Mouse (Mus musculus) limb, embryonic 13.5 days (tissue): Measurements from ENCODE around the gene Lrrc2. TPM values are rescaled to one million over a fixed set of nuclear protein-coding genes. Genes with fewer than 3 reads are reported as not detected.

Experiments
- ATAC-seq: fragments of 200-750 bp; cut with Nextera tagmentation; 2 replicates; pipeline ENCODE4 v1.8.0; 2017; ENCODE audit warnings: low read depth, moderate number of reproducible peaks, moderate TSS enrichment; ENCODE audit not compliant: low FRiP score
- H3K27ac ChIP-seq: fragments of 300-500 bp; sonication (generic); 2 replicates; pipeline ENCODE4 v1.5.1; 2015; ENCODE audit warnings: inconsistent platforms, mild to moderate bottlenecking, moderate library complexity
- H3K27me3 ChIP-seq: fragments of 300-500 bp; sonication (generic); 2 replicates; pipeline ENCODE4 v1.6.1; 2015; ENCODE audit warnings: mild to moderate bottlenecking, inconsistent platforms
- H3K36me3 ChIP-seq: fragments of 300-500 bp; sonication (generic); 2 replicates; pipeline ENCODE4 v1.6.1; 2015; ENCODE audit warnings: inconsistent platforms, mild to moderate bottlenecking, moderate library complexity
- H3K4me1 ChIP-seq: fragments of 300-500 bp; sonication (generic); 2 replicates; pipeline ENCODE4 v1.6.1; 2015; ENCODE audit warnings: inconsistent platforms
- H3K4me2 ChIP-seq: fragments of 300-500 bp; sonication (generic); replicated peaks from 2 replicates; pipeline ENCODE4 v1.6.1; 2015; ENCODE audit warnings: inconsistent platforms, mild to moderate bottlenecking, moderate library complexity
- H3K4me3 ChIP-seq: fragments of 300-500 bp; sonication (generic); 2 replicates; pipeline ENCODE4 v1.5.1; 2015; ENCODE audit warnings: moderate library complexity, mild to moderate bottlenecking, inconsistent platforms
- H3K9ac ChIP-seq: fragments of 300-500 bp; sonication (generic); 2 replicates; pipeline ENCODE4 v1.6.1; 2015; ENCODE audit warnings: mild to moderate bottlenecking, inconsistent platforms
- H3K9me3 ChIP-seq: fragments of 300-500 bp; sonication (generic); 2 replicates; pipeline ENCODE4 v1.6.1; 2016; ENCODE audit warnings: inconsistent platforms
- WGBS: fragments of 180-500 bp; shearing (Covaris S2); methylation state at CpG from one replicate; pipeline ENCODE4 v1.1.7; 2015; 5-methylcytosine and 5-hydroxymethylcytosine counted together
- polyA plus RNA-seq: library from polyadenylated mRNA; unstranded; fragments of >200 nt; fragmentation: Nextera tagmentation; extraction: Ambion mirVana; gene quantifications from 2 replicates; pipeline ENCODE4 v1.2.1, GENCODE M21; 2015

The Lrrc2 gene
- polyA plus RNA-seq, 1 experiment from 2014 or later = not detected

DNA sequence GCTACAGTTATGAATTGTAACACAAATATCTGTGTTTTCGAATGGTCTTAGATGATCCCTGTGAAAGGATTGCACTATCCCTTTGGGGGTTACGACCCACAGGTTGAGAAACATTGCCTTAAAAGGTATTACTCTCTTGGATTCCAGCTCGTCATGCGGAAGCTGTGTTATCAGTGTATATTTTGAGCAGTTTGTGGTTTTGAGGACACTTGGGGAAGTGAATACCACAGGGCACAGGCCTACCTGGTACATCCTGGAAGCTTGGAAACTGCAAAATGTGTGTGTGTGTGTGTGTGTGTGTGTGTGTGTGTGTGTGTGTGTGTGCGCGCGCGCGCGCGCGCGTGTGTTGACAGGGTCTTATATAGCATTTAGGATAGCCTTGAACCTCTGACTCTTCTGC lies 521 bp downstream of the Lrrc2 start:
- no peaks in the 10 kb centered on the region for H3K36me3 ChIP-seq
- H3K4me3 ChIP-seq = no peak overlapping the region
- no peak overlapping the region for H3K9ac ChIP-seq
- 94% methylated on average over 13 of the region's 13 CpGs for WGBS
- ATAC-seq = no peak
- no peaks in the 10 kb centered on the region for H3K9me3 ChIP-seq
- H3K4me2 ChIP-seq = no peak overlapping the region
- H3K4me1 ChIP-seq = peaks cover 6% of the 10 kb centered on the region; the same call in 1 of the 2 replicates
- H3K27me3 ChIP-seq = peaks cover 79% of the 10 kb centered on the region
- H3K27ac ChIP-seq = no peak overlapping the region

DNA sequence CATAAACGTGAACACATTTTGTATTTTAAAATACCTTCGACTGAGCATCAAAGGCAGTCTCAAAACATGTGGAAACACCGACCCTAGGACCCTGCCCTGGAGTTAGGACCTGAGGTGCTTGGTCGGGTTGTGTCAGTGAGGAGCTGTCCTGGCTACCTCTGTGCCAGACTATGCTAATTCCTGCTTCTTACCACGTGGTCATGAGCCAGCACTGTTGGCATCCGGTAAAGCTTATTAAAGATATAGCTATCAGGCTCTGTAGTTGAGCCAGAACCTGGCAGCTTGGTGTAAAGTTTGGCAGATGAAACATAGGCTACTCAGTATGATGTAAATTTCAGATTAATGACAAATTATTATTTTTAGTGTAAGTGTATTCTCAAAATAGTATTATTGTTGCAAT lies 1.1 kb downstream of the Lrrc2 start:
- no peaks in the 10 kb centered on the region for H3K36me3 ChIP-seq
- H3K4me3 ChIP-seq = no peak overlapping the region
- no peaks in the 10 kb centered on the region for H3K9me3 ChIP-seq
- no peak overlapping the region for H3K4me2 ChIP-seq
- 48% methylated on average over 6 of the region's 6 CpGs for WGBS
- no peak overlapping the region for H3K27ac ChIP-seq
- peaks cover 6% of the 10 kb centered on the region; the same call in 1 of the 2 replicates for H3K4me1 ChIP-seq
- H3K27me3 ChIP-seq = peaks cover 73% of the 10 kb centered on the region
- no peak for ATAC-seq
- no peak overlapping the region for H3K9ac ChIP-seq

DNA sequence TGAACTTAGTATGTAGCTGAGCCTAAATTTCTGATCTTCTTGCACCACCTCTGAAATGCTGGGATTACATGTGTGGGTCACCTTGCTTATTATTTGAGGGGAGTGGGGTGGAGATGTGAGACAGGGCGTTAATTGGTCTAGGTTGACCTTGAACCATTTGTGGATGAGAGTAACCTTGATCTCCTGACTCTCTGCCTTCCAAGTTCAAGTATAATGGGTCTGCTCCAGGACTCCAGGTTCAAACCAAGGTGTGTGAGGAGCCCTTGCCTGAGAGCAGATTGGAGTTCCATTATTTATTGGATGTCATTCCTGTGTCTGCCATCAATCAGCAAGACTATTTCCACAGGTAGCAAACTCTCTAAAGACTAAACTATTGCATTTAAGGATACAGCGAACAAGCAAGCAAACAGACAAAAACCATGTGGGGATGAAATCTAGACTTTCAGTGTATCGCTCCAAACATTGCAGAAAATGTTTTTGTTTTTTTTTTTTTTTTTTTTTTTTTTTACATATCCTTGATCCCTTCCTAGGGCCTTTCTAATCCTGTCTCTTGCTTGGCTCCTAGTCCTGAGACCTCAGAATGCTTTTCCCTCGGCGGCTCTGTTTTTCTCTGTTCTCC lies 1.7 kb downstream of the Lrrc2 start:
- WGBS = 42% methylated on average over 5 of the region's 5 CpGs
- H3K27ac ChIP-seq = no peak overlapping the region
- peak overlapping the region; percentile 53 for H3K4me3 ChIP-seq
- no peak for ATAC-seq
- H3K4me1 ChIP-seq = peaks cover 6% of the 10 kb centered on the region; the same call in 1 of the 2 replicates
- peak overlapping the region; percentile 94 for H3K4me2 ChIP-seq
- H3K27me3 ChIP-seq = peaks cover 67% of the 10 kb centered on the region
- no peak overlapping the region for H3K9ac ChIP-seq
- H3K36me3 ChIP-seq = no peaks in the 10 kb centered on the region
- no peaks in the 10 kb centered on the region for H3K9me3 ChIP-seq

DNA sequence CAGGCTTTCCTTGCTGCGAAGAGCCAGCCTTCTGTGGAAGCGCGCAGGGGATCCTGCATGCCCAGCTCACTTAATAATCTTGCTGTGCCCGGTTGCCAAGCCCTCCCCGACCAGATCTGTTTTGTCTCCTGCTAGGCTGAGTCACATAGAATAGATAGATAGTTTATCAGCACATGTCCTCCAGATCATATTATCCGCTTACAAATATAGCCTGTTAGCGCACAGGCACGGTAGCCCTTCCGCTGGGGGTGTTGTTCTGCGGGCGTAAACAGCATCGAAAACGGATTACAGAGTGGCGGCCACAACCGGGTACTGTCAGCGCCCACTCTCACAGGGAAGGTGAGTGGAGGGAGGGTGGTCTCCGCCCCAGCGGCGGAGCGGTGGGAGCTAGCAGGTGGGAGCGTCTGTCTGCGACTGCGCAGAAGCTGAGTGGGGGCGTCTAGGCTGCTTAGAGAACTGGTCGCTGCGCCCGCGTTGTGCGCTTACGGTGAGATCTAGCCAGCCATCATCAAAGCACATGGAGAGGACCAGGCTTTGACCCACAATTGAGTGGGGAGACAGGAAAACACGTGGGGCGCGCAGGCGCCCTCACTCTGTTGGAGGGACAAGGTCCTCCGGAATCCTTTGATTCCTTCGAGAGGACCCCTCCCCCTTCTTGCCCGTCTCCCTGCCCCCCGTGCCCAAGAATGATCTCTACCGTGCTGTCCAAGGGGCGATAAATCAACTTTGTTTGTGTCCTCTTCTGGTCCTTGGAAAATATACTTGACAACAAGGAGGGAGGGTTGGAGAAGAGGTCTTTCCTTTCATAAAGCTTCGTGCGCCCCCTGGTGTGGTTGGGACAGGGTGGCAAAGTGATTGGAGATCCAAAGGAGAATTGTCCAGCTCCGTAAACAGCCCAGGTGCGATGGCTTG lies 2.5 kb downstream of the Lrrc2 start:
- 1% methylated on average over 44 of the region's 44 CpGs for WGBS
- peak; percentile 31; the same call in 1 of the 2 replicates for ATAC-seq
- Histone ChIP-seq H3K4me2 (peak overlapping the region; percentile 94), H3K27ac (no peak overlapping the region), H3K9ac (peak overlapping the region; percentile 56), H3K4me1 (peaks cover 6% of the 10 kb centered on the region; the same call in 1 of the 2 replicates), H3K27me3 (peaks cover 61% of the 10 kb centered on the region), H3K4me3 (peak overlapping the region; percentile 53), H3K36me3 (no peaks in the 10 kb centered on the region), H3K9me3 (no peaks in the 10 kb centered on the region)

DNA sequence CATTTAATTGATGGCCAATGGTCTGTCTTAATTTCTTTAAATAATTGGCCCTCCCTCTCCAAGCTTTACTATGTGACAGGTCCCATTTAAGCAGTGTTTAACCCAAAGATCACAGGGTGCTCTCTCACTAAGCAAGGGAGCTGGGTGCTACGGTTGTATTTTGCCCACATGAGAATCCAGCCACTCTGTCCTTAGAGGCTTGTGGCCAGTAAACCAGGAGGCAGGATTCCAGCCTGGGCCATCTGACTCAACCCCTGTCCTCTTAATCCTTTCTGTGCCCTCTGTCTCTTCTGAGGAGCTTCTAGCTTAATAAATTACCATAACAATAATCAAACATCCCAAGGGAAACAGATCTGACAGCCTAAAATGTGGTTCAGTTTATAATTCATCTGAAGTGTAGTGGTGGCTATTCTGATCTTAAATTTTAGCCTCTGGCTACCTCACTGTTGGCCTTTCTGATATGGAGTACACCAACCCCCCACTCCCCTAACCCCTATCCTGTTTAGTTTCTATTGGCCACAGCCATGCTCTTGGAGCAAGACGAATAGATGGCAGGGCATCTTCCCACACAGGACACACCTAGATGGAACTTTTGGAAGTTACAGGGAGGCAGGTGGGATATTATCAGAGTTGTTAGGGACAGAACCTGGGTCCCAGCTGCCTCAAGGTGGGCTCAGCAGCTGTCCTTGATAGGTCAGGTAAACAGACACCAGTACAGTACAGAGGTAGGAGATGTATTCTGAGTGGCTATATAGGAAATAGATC lies 3.5 kb downstream of the Lrrc2 start:
- H3K27ac ChIP-seq = no peak overlapping the region
- peaks cover 55% of the 10 kb centered on the region for H3K27me3 ChIP-seq
- no peak for ATAC-seq
- H3K9ac ChIP-seq = no peak overlapping the region
- 52% methylated on average over 2 of the region's 2 CpGs for WGBS
- H3K36me3 ChIP-seq = no peaks in the 10 kb centered on the region
- no peaks in the 10 kb centered on the region for H3K9me3 ChIP-seq
- H3K4me3 ChIP-seq = no peak overlapping the region
- H3K4me2 ChIP-seq = no peak overlapping the region
- H3K4me1 ChIP-seq = peaks cover 6% of the 10 kb centered on the region; the same call in 1 of the 2 replicates

DNA sequence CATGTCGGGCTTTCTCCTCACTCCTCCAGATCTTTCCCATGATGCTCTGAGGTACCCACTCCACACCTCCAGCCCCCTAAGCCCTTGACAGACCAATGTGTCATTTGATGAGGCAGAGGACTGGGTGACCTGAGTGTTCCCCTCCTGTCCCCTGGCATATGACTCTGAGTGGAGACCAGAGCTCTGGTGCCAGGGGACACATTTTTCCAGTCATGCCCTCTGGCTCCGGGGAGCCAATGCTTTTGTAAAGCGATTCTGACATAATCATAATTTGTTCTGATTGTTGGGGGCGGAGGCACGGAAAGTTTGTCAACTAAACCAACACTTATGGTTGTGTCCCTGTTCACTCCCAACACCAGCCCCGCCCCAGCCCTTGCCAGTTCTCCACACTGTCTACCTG lies 4.6 kb downstream of the Lrrc2 start:
- H3K9me3 ChIP-seq = no peaks in the 10 kb centered on the region
- no peak overlapping the region for H3K9ac ChIP-seq
- no peak overlapping the region for H3K27ac ChIP-seq

DNA sequence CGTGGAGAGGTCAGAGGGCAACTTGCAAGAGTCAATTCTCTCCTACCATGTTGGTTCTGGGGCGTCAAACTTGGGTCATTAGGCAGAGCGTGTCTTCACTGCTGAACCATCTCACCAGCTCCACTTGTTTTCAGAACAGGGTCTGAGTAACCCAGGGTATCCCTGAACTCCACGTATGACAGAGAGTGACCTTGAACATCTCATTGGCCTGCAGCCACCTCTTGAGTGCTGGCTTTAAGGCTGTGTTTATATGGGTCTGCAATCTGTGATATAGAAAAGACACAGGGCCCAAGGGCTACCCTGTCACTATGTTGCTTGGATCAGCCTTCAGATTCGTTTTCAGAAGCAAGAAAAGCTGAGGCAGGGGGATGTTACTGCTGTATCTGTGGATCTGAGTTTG lies 8.3 kb downstream of the Lrrc2 start:
- H3K27ac ChIP-seq = no peak overlapping the region
- no peak overlapping the region for H3K4me3 ChIP-seq
- peaks cover 19% of the 10 kb centered on the region for H3K27me3 ChIP-seq
- WGBS = 79% methylated on average over 5 of the region's 5 CpGs
- H3K9ac ChIP-seq = no peak overlapping the region
- H3K4me2 ChIP-seq = no peak overlapping the region
- ATAC-seq = no peak
- no peaks in the 10 kb centered on the region for H3K4me1 ChIP-seq
- no peaks in the 10 kb centered on the region for H3K9me3 ChIP-seq
- no peaks in the 10 kb centered on the region for H3K36me3 ChIP-seq

More for the DNA sequence above, 4.6 kb downstream of the Lrrc2 start:
- no peak overlapping the region for H3K4me3 ChIP-seq
- peaks cover 6% of the 10 kb centered on the region; the same call in 1 of the 2 replicates for H3K4me1 ChIP-seq
- peaks cover 55% of the 10 kb centered on the region for H3K27me3 ChIP-seq
- WGBS = 85% methylated on average over 6 of the region's 6 CpGs
- no peaks in the 10 kb centered on the region for H3K36me3 ChIP-seq
- no peak for ATAC-seq
- H3K4me2 ChIP-seq = no peak overlapping the region

DNA sequence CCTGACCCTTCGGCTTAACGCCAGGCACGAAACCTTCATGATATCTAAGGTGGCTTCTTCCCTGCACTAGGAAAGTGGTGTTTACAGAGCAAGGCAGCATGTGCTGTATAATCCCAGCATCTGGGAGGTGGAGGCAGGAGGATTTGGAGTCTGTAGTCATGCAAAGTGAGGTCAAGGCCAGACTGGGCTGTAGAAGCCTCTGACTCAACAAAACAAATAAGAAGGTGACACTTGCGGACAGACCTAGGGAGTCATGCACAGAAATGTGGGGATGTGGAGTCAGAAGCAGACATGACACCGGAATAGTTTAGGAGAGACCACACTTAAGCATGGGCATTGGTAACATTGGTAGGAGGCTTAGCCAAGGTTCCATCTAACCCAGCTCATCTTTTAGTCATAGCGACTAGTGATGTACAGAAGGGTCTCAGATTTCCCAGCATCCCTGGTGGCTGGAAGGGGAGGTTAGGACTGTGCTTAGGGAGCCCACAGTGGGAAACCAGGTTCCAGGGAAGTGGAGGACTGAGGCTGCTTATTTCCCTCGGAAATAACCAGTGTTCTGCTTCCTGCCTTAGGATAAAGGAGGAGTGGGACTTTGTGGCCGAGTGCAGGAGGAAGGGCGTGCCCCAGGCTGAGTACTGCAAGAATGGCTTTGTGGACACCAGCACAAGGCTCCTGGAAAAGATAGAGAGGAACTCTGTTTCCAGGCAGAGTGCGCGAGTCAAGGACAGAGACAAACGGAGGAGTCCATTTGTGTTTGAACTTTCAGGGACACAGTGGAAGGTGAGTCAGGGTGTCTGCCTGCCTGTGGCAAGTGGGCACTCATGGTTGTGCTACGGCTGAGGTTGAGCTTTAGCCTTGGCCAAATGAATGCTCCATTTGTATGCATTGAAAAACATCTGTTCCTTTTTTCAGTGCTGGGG lies 9.1 kb downstream of the Lrrc2 start:
- H3K9me3 ChIP-seq = no peaks in the 10 kb centered on the region
- WGBS = 86% methylated on average over 13 of the region's 13 CpGs
- no peak overlapping the region for H3K4me2 ChIP-seq
- no peaks in the 10 kb centered on the region for H3K4me1 ChIP-seq
- H3K27ac ChIP-seq = no peak overlapping the region
- H3K27me3 ChIP-seq = peaks cover 10% of the 10 kb centered on the region
- no peak overlapping the region for H3K4me3 ChIP-seq
- no peak for ATAC-seq
- H3K9ac ChIP-seq = no peak overlapping the region
- no peaks in the 10 kb centered on the region for H3K36me3 ChIP-seq

DNA sequence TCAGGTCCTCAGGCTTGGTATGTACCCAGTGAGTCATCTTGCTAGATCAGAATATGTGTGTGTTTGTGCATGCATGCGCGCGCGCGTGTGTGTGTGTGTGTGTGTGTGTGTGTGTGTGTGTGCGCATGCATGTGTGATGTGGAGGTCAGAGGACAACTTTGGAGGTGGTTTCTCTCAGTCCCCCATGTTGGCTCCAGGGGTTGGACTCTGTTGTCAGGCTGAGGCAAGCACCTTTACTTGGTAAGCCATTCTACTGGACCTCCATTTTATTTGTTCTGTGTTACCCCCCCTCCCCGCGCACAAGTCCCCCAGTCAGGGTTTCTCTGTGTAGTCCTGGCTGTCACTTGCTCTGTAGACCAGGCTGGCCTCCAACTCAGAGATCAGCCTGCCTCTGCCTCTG lies 10.0 kb downstream of the Lrrc2 start:
- ATAC-seq = no peak
- Histone ChIP-seq H3K4me1 (no peaks in the 10 kb centered on the region), H3K4me2 (no peak overlapping the region), H3K27ac (no peak overlapping the region), H3K36me3 (no peaks in the 10 kb centered on the region), H3K4me3 (no peak overlapping the region), H3K9me3 (no peaks in the 10 kb centered on the region), H3K9ac (no peak overlapping the region), H3K27me3 (peaks cover 1% of the 10 kb centered on the region; the same call in 1 of the 2 replicates)
- 98% methylated on average over 8 of the region's 8 CpGs for WGBS

DNA sequence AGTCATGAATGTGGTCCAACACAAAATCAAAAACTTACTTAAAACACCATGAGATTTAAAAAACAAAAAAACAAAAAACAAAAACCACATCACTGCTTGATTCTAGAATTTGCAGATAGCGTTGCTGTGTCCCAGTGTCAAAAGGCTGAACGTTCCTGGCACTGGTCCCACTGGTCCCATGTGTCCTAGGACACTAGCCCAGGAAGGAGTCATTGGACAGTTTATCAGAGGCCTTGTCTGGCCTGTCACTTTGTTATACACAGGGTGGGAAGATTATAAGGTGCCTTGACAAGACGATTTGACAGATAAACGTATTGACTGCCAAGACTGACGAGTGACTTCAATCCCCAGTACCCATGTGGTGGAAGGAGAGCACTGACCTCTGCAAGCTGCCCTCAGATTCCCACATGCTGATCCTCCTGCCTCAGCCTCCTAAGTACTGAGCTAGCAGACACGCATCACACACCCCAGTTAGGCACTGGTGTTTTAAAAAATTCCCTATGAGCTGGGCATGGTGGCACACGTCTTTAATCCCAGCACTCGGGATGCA lies 12.3 kb downstream of the Lrrc2 start:
- Histone ChIP-seq H3K4me3 (no peak overlapping the region), H3K27me3 (no peaks in the 10 kb centered on the region), H3K36me3 (no peaks in the 10 kb centered on the region), H3K9ac (no peak overlapping the region), H3K27ac (no peak overlapping the region), H3K4me1 (no peaks in the 10 kb centered on the region), H3K9me3 (no peaks in the 10 kb centered on the region; the same call in 1 of the 2 replicates), H3K4me2 (no peak overlapping the region)
- WGBS = 86% methylated on average over 8 of the region's 8 CpGs
- no peak for ATAC-seq
